Mouse (Mus musculus) stomach, postnatal 0 days (tissue): ENCODE data around the gene Tmem120b. TPM values are rescaled to one million over a fixed set of nuclear protein-coding genes. Genes with fewer than 3 reads are reported as not detected.

Experiments
- ATAC-seq: fragments of 200-750 bp; cut with Nextera tagmentation; 2 replicates; pipeline ENCODE4 v1.8.0; 2017; ENCODE audit not compliant: low FRiP score, low TSS enrichment
- DNase-seq: peaks from one replicate; pipeline ENCODE4 v3.0.0-alpha.2; 2016; ENCODE audit warnings: low spot score
- H3K27ac ChIP-seq: fragments of 300-500 bp; sonication (generic); replicated peaks from 2 replicates; pipeline ENCODE4 v1.5.1; 2014; ENCODE audit warnings: mild to moderate bottlenecking, control low read depth
- H3K27me3 ChIP-seq: fragments of 300-500 bp; sonication (generic); 2 replicates; pipeline ENCODE4 v1.6.1; 2014; ENCODE audit warnings: low read length; ENCODE audit not compliant: control insufficient read depth, insufficient read depth
- H3K36me3 ChIP-seq: fragments of 300-500 bp; sonication (generic); 2 replicates; pipeline ENCODE4 v1.6.1; 2014; ENCODE audit warnings: low read length, mixed read lengths; ENCODE audit not compliant: control insufficient read depth, insufficient read depth
- H3K4me1 ChIP-seq: fragments of 300-500 bp; sonication (generic); replicated peaks from 2 replicates; pipeline ENCODE4 v1.6.1; 2014; ENCODE audit warnings: antibody characterized with exemption; ENCODE audit not compliant: control insufficient read depth, insufficient read depth
- H3K4me2 ChIP-seq: fragments of 300-500 bp; sonication (generic); replicated peaks from 2 replicates; pipeline ENCODE4 v1.6.1; 2014; ENCODE audit warnings: low read depth, mild to moderate bottlenecking, control low read depth, moderate library complexity
- H3K4me3 ChIP-seq: fragments of 300-500 bp; sonication (generic); 2 replicates; pipeline ENCODE4 v1.5.1; 2014; ENCODE audit warnings: low read depth, low read length, control low read depth
- H3K9ac ChIP-seq: fragments of 300-500 bp; sonication (generic); 2 replicates; pipeline ENCODE4 v1.6.1; 2014; ENCODE audit warnings: mild to moderate bottlenecking, low read length, control low read depth, mixed read lengths
- H3K9me3 ChIP-seq: fragments of 300-500 bp; sonication (generic); 2 replicates; pipeline ENCODE4 v1.6.1; 2016; ENCODE audit warnings: low read length; ENCODE audit not compliant: control insufficient read depth
- CTCF ChIP-seq: IDR thresholded peaks from 2 replicates; pipeline ENCODE4 v1.5.1; 2016; ENCODE audit warnings: antibody characterized with exemption, low read depth, mild to moderate bottlenecking, moderate library complexity
- EP300 ChIP-seq: optimal IDR thresholded peaks from 2 replicates; pipeline ENCODE3; 2016; ENCODE audit warnings: antibody characterized with exemption
- WGBS: fragments of 180-500 bp; shearing (Covaris S2); extraction: QIAGEN DNeasy Blood & Tissue Kit; methylation state at CpG from one replicate; pipeline ENCODE4 v1.1.7; 2014; 5-methylcytosine and 5-hydroxymethylcytosine counted together
- polyA plus RNA-seq: library from polyadenylated mRNA; unstranded; fragments of >200 nt; fragmentation: Nextera tagmentation; extraction: Ambion mirVana; gene quantifications from 2 replicates; pipeline ENCODE4 v1.2.1, GENCODE M21; 2015

Gene Tmem120b
- polyA plus RNA-seq, 1 experiment from 2014 or later: 9.1 TPM

DNA sequence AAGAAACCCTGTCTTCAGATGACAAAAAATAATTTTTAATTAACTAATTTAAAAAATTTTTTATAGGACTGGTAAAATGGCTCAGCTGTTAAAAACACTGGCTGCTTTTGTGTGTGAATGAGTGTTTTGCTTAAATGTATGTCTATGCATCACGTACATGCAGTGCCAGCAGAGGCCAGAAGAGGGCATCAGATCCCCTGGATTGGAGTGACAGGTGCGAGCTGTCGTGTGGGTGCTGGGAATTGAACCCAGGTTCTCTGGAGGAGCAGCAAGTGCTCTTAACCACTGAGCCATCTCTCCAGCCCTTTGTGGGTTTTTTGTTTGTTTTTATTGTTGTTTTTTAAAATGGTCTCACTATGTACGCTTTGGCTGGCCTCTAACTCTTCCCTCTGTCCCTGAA lies 54.0 kb downstream of the Tmem120b start:
- H3K4me1 ChIP-seq: no peaks in the 10 kb centered on the region
- no peaks in the 10 kb centered on the region for H3K27me3 ChIP-seq
- no peaks in the 10 kb centered on the region for H3K9me3 ChIP-seq
- no peak overlapping the region for H3K9ac ChIP-seq
- TF ChIP-seq EP300 (no peak), CTCF (peak; percentile 63)
- no peak overlapping the region for H3K27ac ChIP-seq
- H3K4me3 ChIP-seq: no peak overlapping the region
- DNase-seq (no peak), ATAC-seq (no peak)
- no peaks in the 10 kb centered on the region; the same call in 1 of the 2 replicates for H3K36me3 ChIP-seq
- H3K4me2 ChIP-seq: no peak overlapping the region
- WGBS: 88% methylated on average over 4 of the region's 4 CpGs

DNA sequence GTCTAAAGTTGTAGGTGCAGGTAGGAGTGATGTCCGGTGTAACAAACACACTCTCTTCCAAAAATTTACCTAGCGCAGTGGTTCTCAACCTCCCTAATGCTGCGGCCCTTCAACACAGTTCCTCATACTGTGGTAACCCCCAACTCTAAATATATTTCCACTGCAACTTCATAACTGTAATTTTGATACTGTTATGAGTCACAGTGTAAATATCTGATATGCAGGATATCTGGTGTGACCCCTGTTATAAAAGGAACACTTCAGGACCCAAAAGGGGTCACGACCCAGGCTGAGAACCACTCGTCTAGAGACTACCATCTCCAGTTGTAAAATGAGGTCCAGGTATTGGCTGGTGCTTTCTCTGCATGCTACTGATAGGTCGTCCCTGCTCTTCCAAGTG lies 56.9 kb downstream of the Tmem120b start:
- DNase-seq (no peak), ATAC-seq (no peak)
- 77% methylated on average over 6 of the region's 6 CpGs for WGBS
- Histone ChIP-seq H3K4me1 (no peaks in the 10 kb centered on the region), H3K9me3 (no peaks in the 10 kb centered on the region), H3K27ac (no peak overlapping the region), H3K4me2 (no peak overlapping the region), H3K9ac (no peak overlapping the region), H3K4me3 (no peak overlapping the region), H3K36me3 (0 out of 2 replicates have a peak, but pooled peaks cover 2% of the 10 kb centered on the region), H3K27me3 (no peaks in the 10 kb centered on the region)
- no peak for TF ChIP-seq EP300
- TF ChIP-seq CTCF: no peak

DNA sequence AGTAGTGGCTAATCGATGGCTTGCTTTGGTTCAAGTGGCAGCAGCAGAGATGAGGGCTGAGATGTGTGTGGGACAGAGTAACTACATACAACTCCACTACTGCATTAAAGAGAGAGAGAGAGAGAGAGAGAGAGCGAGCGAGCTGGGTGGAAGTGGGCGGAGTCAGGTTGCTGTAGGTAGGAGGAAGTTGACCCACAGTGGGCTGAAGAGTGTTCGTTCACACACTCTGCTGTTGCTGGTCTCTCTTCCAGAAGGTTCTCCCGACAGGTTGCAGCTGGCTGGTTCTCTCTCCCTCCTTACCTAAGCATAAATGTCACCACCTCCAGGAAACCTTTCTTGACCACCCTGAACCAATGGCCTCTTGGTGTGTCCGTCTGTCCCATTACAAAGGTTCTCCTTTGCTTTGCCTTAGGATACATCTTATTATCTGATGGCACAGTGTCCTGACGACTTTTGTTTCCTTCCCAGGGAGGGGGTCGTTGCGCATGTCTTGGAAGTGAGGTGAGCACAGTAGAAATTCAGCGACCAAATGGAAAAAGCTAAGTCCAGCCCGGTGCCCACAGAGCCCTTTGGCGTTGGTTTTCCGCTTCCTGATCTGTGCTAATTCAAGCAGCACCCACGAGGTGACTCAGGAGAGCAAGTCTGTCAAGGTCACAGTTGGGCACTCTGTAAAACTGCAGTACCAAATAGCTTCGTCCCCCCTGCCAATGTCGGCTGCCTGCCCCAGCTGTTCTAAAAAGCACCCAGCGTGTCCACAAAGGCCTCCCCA lies 57.6 kb downstream of the Tmem120b start:
- TF ChIP-seq CTCF (no peak), EP300 (no peak)
- DNase-seq (no peak), ATAC-seq (no peak)
- H3K9ac ChIP-seq: no peak overlapping the region
- no peaks in the 10 kb centered on the region for H3K27me3 ChIP-seq
- no peak overlapping the region for H3K4me2 ChIP-seq
- H3K27ac ChIP-seq: no peak overlapping the region
- 73% methylated on average over 18 of the region's 18 CpGs for WGBS
- no peaks in the 10 kb centered on the region for H3K9me3 ChIP-seq
- H3K36me3 ChIP-seq: 0 out of 2 replicates have a peak, but pooled peaks cover 2% of the 10 kb centered on the region
- no peaks in the 10 kb centered on the region for H3K4me1 ChIP-seq
- H3K4me3 ChIP-seq: no peak overlapping the region

DNA sequence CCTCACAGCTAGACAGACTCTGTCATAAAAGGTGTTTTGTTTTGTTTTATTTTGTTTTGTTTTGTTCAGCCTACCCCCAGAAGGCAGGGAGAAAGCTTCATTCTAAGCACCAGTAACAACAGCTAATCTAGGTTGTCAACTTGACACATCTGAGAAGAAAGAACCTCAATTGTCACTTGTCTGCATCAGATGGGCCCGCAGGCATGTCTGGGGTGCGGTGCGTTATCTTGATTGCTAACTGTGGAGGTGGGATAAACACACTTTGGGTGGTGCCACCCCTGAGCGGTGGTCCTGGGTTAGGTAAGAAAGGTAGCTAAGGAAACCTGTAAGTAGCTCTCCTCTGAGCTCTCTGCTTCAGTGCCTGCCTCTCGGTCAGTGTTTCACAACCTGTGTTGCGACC lies 58.8 kb downstream of the Tmem120b start:
- Histone ChIP-seq H3K9me3 (no peaks in the 10 kb centered on the region), H3K4me2 (no peak overlapping the region), H3K36me3 (0 out of 2 replicates have a peak, but pooled peaks cover 2% of the 10 kb centered on the region), H3K9ac (no peak overlapping the region), H3K4me3 (no peak overlapping the region), H3K27ac (no peak overlapping the region), H3K27me3 (no peaks in the 10 kb centered on the region), H3K4me1 (no peaks in the 10 kb centered on the region)
- no peak for ATAC-seq
- 70% methylated on average over 6 of the region's 6 CpGs for WGBS
- TF ChIP-seq CTCF: no peak
- no peak for TF ChIP-seq EP300
- DNase-seq: no peak

DNA sequence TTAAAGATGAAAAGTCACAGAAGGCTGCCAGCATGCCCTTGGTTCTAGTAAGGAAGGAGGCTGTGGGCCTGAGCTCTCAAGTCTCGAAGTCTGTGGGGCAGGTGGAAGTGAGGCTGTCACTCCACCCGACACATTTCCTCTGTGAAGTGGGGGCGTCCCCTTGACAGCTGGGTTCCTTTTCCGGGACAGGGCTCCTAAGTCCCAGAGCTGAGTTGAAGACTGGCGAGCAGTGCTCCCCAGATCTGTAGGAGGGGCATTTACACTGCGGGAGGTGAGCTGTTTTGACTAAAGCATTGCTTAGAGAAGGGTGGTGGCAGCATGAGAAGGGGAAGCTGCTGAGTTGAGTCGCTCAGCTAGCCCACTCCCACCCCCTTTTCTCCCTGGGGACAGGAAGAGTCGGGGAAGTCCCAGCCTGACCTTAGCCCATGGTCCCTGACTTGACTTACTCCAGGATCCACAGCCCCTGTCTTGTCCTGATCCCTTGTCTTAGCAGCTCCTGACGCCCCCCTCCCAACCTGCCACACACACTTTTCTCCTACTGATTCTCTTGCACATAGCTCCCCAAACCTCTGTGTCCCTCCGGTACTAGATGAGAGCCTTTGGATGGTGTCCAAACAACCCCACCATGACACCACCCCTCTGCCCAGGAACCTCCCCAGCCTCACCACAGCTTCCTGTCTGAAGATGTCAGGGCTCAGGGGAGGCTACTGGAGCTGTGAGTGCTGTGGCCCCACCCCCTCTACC lies 60.4 kb downstream of the Tmem120b start:
- Histone ChIP-seq H3K36me3 (0 out of 2 replicates have a peak, but pooled peaks cover 2% of the 10 kb centered on the region), H3K9ac (no peak overlapping the region), H3K4me1 (no peaks in the 10 kb centered on the region), H3K27ac (no peak overlapping the region), H3K27me3 (no peaks in the 10 kb centered on the region), H3K4me3 (no peak overlapping the region), H3K4me2 (no peak overlapping the region), H3K9me3 (no peaks in the 10 kb centered on the region)
- no peak for TF ChIP-seq EP300
- no peak for TF ChIP-seq CTCF
- DNase-seq: no peak
- no peak for ATAC-seq
- WGBS: 79% methylated on average over 10 of the region's 10 CpGs

DNA sequence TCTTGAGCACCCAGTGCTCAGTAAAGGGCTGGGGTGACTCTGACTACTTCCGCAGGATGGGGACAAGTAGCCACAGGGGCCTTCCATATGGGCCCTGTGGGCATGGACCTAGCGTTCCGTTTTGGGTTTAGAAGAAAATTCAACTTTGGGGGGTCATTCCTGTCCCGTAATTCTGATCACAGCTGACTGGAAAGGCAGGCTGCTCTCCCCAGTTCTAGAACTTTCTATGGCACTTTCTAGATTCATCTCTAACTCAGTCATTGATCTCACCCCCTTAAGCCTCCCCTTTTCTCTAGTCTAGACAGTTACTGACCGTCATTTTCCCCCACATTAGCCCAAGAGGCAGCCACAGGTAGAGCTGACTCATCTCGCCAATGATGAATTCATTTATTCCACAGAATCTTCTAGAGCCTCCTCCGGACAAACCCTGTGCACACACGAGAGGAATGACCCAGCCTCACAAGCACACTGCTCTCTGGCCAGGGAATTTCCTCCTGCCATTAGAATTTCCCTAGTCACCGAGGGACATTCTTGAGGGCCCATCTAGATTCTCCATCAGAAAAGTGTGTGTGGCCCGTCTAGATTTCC lies 61.0 kb downstream of the Tmem120b start:
- Histone ChIP-seq H3K27me3 (no peaks in the 10 kb centered on the region), H3K4me3 (no peak overlapping the region), H3K9ac (no peak overlapping the region), H3K4me1 (peaks cover 3% of the 10 kb centered on the region), H3K36me3 (0 out of 2 replicates have a peak, but pooled peaks cover 2% of the 10 kb centered on the region), H3K9me3 (no peaks in the 10 kb centered on the region), H3K4me2 (no peak overlapping the region), H3K27ac (no peak overlapping the region)
- WGBS: 77% methylated on average over 10 of the region's 10 CpGs
- TF ChIP-seq CTCF (no peak), EP300 (no peak)
- no peak for ATAC-seq
- DNase-seq: no peak
